Mouse (Mus musculus) left cerebral cortex, postnatal 4 days (tissue): ENCODE measurements at regions not wholly inside any gene's neighbourhood (a gene's known extent, or its start where the extent isn't known, plus 50 kb on each side); places are given as distances from the start of the nearest gene placed in this dataset.
A peak's percentile ranks its signal among the peaks of the same experiment; 100 is the strongest.

Experiments used
- DNase-seq: peaks from one replicate; pipeline ENCODE4 v3.0.0-alpha.2; 2022
- intact Hi-C: fragments of 180-260 bp; cut with DNase I; formaldehyde crosslinking; loops from one replicate; pipeline ENCODE4 v1.15.1; 2025

GRCm38 (mm10) chr11:114360321-114360720, 293.5 kb upstream of the Sdk2 start:
- intact Hi-C loops: no loop called here
- no peak for DNase-seq

GRCm38 (mm10) chr11:114352146-114352795, 285.4 kb upstream of the Sdk2 start:
- no peak for DNase-seq
- intact Hi-C loops: no loop called here

- peak; percentile 16 for DNase-seq
- intact Hi-C loops: no loop called here
Measured at GRCm38 (mm10) chr11:114336839-114337484, 270.1 kb upstream of the Sdk2 start.

- peak; percentile 27 for DNase-seq
- intact Hi-C loops: no loop called here
Measured at GRCm38 (mm10) chr11:114335950-114336838, 269.3 kb upstream of the Sdk2 start.

GRCm38 (mm10) chr11:114331579-114332150, 264.8 kb upstream of the Sdk2 start:
- intact Hi-C loops: no loop called here
- no peak for DNase-seq

GRCm38 (mm10) chr11:114330316-114330715, 263.5 kb upstream of the Sdk2 start:
- no peak for DNase-seq
- intact Hi-C loops: no loop called here

GRCm38 (mm10) chr11:114322627-114323026, 255.8 kb upstream of the Sdk2 start:
- intact Hi-C loops: no loop called here

GRCm38 (mm10) chr11:114321974-114322373, 255.1 kb upstream of the Sdk2 start:
- DNase-seq: no peak
- intact Hi-C loops: no loop called here

More at GRCm38 (mm10) chr11:114322627-114323026, 255.8 kb upstream of the Sdk2 start:
- no peak for DNase-seq

- no peak for DNase-seq
- intact Hi-C loops: no loop called here
Measured at GRCm38 (mm10) chr11:114321527-114321926, 254.7 kb upstream of the Sdk2 start.

- DNase-seq: no peak
- intact Hi-C loops: no loop called here
Measured at GRCm38 (mm10) chr11:114315274-114315673, 248.4 kb upstream of the Sdk2 start.

- DNase-seq: no peak
- intact Hi-C loops: no loop called here
Measured at GRCm38 (mm10) chr11:114313652-114314051, 246.8 kb upstream of the Sdk2 start.

GRCm38 (mm10) chr11:114311640-114312039, 244.8 kb upstream of the Sdk2 start:
- DNase-seq: no peak
- intact Hi-C loops: no loop called here

- DNase-seq: peak; percentile 79
- intact Hi-C loops: no loop called here
Measured at GRCm38 (mm10) chr11:114303636-114304354, 236.9 kb upstream of the Sdk2 start.

GRCm38 (mm10) chr11:114300611-114301319, 233.9 kb upstream of the Sdk2 start:
- intact Hi-C loops: no loop called here

GRCm38 (mm10) chr11:114296816-114297334, 230.0 kb upstream of the Sdk2 start:
- intact Hi-C loops: no loop called here
- no peak for DNase-seq

More at GRCm38 (mm10) chr11:114300611-114301319, 233.9 kb upstream of the Sdk2 start:
- no peak for DNase-seq

- intact Hi-C loops: no loop called here
- peak; percentile 80 for DNase-seq
Measured at GRCm38 (mm10) chr11:114294511-114295250, 227.8 kb upstream of the Sdk2 start.

- intact Hi-C loops: no loop called here
- no peak for DNase-seq
Measured at GRCm38 (mm10) chr11:114291258-114291657, 224.4 kb upstream of the Sdk2 start.

GRCm38 (mm10) chr11:114289946-114290345, 223.1 kb upstream of the Sdk2 start:
- intact Hi-C loops: no loop called here
- peak; percentile 34 for DNase-seq
